8 mouse cellular contexts compared by ENCODE assay signal in the genomic region with DNA sequence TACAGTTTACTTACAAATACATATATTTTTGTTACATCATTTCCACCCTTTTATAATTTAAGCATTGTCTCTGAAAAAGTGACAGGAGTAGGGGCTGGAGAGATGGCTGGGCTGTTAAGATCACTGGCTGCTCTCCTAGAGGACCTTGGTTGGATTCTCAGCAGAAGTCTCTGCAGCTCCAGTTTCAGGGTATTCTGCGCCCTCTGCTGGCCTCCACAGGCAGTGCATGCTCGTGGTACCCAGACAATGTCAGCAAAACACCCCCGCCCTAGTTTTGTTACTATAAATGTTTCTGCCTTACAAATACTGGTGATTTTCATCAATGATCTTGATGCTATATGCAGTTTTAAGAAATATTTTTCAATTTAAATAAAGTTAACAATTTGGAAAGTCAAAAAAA.
DNase-seq lines count a peak whose midpoint lies in the region; ATAC-seq and TF ChIP-seq lines count a peak whose summit lies in the region.

No protein-coding gene starts in this region.

- peak; percentile 62 for DNase-seq in hindbrain, embryonic 10.5 days (ENCODE audit: low spot score)
- peak; percentile 49 for DNase-seq in 3T3-L1 (ENCODE audit: low read depth, low spot score)
- DNase-seq in NIH3T3 (ENCODE audit: low read depth): peak; percentile 34
- DNase-seq in kidney, postnatal 14 days: peak; percentile 8
- DNase-seq in adipocyte (ENCODE audit: low spot score): no peak
- DNase-seq in cerebellum, adult 2 months: no peak

- no peak overlapping the region for H3K9ac ChIP-seq in hindbrain, embryonic 12.5 days

- TF ChIP-seq POLR2A in testis, adult 2 months (IDR thresholded peaks at IDR 0.05; ENCODE audit: control insufficient read depth, low read depth, low read length): no peak
- TF ChIP-seq POLR2A in cerebellum, adult 2 months (IDR thresholded peaks at IDR 0.05; ENCODE audit: borderline replicate concordance, insufficient read depth, low read length): no peak

- no peaks in the 10 kb centered on the region for H3K36me3 ChIP-seq in hindbrain, embryonic 10.5 days
- no peaks in the 10 kb centered on the region for H3K36me3 ChIP-seq in hindbrain, embryonic 12.5 days
- no peaks in the 10 kb centered on the region for H3K36me3 ChIP-seq in testis, adult 2 months (ENCODE audit: control insufficient read depth, insufficient read depth, low read length)

- no peaks in the 10 kb centered on the region for H3K4me1 ChIP-seq in hindbrain, embryonic 10.5 days (replicated peaks)
- no peaks in the 10 kb centered on the region for H3K4me1 ChIP-seq in hindbrain, embryonic 12.5 days
- H3K4me1 ChIP-seq in testis, adult 2 months (ENCODE audit: control insufficient read depth, insufficient read depth, low read length): no peaks in the 10 kb centered on the region
- H3K4me1 ChIP-seq in cerebellum, adult 2 months (ENCODE audit: control insufficient read depth, insufficient read depth, low read length): no peaks in the 10 kb centered on the region

- no peaks in the 10 kb centered on the region for H3K9me3 ChIP-seq in hindbrain, embryonic 10.5 days
- H3K9me3 ChIP-seq in hindbrain, embryonic 12.5 days (replicated peaks): no peaks in the 10 kb centered on the region; the same call in 1 of the 2 replicates

- ATAC-seq in hindbrain, embryonic 12.5 days (ENCODE audit: low FRiP score): no peak

- no peaks in the 10 kb centered on the region for H3K27me3 ChIP-seq in hindbrain, embryonic 10.5 days (ENCODE audit: insufficient read depth, poor library complexity, severe bottlenecking)
- no peaks in the 10 kb centered on the region for H3K27me3 ChIP-seq in hindbrain, embryonic 12.5 days
- no peaks in the 10 kb centered on the region for H3K27me3 ChIP-seq in testis, adult 2 months (ENCODE audit: control insufficient read depth, insufficient read depth, low read length)
- no peaks in the 10 kb centered on the region for H3K27me3 ChIP-seq in cerebellum, adult 2 months (ENCODE audit: control insufficient read depth, insufficient read depth, low read length)

- H3K4me3 ChIP-seq in hindbrain, embryonic 10.5 days: no peak overlapping the region
- no peak overlapping the region for H3K4me3 ChIP-seq in hindbrain, embryonic 12.5 days
- H3K4me3 ChIP-seq in testis, adult 2 months (ENCODE audit: control insufficient read depth, low read depth, low read length): no peak overlapping the region
- no peak overlapping the region for H3K4me3 ChIP-seq in cerebellum, adult 2 months (replicated peaks; ENCODE audit: insufficient read depth, low read depth, low read length)

- peak; percentile 81; the same call in 1 of the 2 replicates for TF ChIP-seq CTCF in testis, adult 2 months (IDR thresholded peaks at IDR 0.05; ENCODE audit: control insufficient read depth, insufficient read depth, insufficient replicate concordance, low read depth, low read length)
- TF ChIP-seq CTCF in cerebellum, adult 2 months (IDR thresholded peaks at IDR 0.05; ENCODE audit: borderline replicate concordance, insufficient read depth, low read depth, low read length): no peak

- H3K27ac ChIP-seq in hindbrain, embryonic 10.5 days: no peak overlapping the region
- no peak overlapping the region for H3K27ac ChIP-seq in hindbrain, embryonic 12.5 days
- H3K27ac ChIP-seq in testis, adult 2 months (ENCODE audit: control insufficient read depth, insufficient read depth, low read depth, low read length): no peak overlapping the region
- H3K27ac ChIP-seq in cerebellum, adult 2 months (ENCODE audit: insufficient read depth, low read length): no peak overlapping the region

- 45% methylated on average over 3 of the region's 3 CpGs for WGBS in hindbrain, embryonic 10.5 days
- 44% methylated on average over 3 of the region's 3 CpGs for WGBS in hindbrain, embryonic 12.5 days
- whole genome bisulfite sequencing in cerebellum, adult 2 months: 47% methylated on average over 3 of the region's 3 CpGs

- no peak overlapping the region for H3K4me2 ChIP-seq in hindbrain, embryonic 12.5 days (replicated peaks)

Comparison
In these comparisons a context has a peak if more than half of its experiments do, and no peak if none do; other contexts are left out.
1. DNase-seq: peak in hindbrain, embryonic 10.5 days (single experiment), 3T3-L1 (single experiment), NIH3T3 (single experiment) and kidney, postnatal 14 days (single experiment); none in adipocyte (single experiment) and cerebellum, adult 2 months (0 of 2).